Mouse (Mus musculus): Measurements from ENCODE around the gene Arl4d.
"Not testable (repeated sequence)": the region's sequence is repeated elsewhere in the genome, so short reads cannot be mapped to it uniquely, and the experiment has no call there.

Gene Arl4d

DNA sequence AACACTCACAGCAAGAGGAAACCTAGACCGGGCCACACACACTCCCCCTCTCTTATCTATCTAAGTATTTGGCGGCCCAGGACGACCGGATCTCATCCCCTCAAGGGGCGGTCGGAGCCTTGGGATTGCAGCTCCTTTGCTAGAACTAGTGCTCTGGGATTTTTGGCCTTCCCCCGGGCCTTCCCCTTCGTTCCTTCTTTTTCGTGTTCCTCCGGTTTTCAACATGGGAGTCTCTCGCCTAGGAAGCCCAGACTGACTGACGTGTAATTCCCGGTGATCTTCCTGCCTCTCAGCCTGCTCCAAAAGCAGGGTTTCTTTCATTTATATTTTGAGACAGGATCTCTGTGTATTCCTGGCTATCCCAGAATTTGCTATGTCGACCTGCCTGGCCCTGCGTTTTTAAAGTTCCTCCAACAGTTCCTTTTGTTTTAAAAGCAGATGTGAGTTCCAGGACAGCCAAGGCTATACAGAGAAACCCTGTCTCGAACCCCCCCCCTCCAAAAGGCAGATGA, 19.0 kb upstream of the Arl4d start:
- DNase-seq = not testable (repeated sequence)

DNA sequence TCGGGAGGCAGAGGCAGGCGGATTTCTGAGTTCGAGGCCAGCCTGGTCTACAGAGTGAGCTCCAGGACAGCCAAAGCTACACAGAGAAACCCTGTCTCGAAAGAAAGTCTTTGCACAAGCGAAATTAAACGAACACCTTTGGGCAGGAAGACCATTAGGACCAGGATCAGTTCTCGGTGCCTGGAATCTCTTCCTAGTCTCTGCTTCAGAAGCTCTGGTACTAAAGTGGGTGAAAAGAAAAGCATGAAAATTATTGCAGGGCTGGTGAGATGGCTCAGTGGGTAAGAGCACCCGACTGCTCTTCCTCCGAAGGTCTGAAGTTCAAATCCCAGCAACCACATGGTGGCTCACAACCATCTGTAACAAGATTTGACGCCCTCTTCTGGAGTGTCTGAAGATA, 18.2 kb upstream of the Arl4d start:
- DNase-seq = not testable (repeated sequence)

DNA sequence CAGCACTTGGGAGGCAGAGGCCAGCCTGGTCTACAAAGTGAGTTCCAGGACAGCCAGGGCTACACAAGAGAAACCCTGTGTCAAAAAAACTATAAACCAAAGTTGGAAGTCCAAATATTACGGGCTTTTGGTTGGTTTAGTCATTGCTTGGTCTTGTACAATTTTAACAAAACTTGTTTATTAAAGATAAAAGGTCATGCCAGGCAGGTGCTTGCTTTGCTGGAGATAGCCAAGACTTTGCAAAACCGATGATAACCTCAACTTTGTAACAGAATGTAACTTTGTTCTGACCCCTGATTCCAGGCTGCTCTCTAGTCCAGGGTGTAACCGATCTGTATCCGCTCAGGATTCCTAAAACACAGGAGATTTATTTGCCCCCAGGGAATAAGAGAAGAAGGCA, 9.0 kb upstream of the Arl4d start:
- DNase-seq = no peak

DNA sequence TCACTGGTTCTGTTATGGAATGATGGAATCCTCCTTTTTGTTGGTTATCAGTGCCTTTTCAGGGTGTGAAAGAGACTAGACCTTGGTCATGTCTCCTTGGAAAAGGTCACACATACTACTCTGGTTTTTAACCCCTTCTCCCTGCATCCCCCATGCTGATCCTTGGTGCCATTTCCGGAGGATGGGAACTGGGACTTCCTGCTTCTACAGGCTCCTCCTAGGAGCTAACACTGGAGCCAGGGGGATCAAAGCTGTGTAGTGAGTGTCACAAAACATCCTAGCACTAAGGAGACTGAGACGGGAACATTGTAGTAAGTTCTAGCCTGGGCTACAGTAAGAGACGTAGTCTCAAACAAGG, 7.8 kb upstream of the Arl4d start:
- DNase-seq = no peak

DNA sequence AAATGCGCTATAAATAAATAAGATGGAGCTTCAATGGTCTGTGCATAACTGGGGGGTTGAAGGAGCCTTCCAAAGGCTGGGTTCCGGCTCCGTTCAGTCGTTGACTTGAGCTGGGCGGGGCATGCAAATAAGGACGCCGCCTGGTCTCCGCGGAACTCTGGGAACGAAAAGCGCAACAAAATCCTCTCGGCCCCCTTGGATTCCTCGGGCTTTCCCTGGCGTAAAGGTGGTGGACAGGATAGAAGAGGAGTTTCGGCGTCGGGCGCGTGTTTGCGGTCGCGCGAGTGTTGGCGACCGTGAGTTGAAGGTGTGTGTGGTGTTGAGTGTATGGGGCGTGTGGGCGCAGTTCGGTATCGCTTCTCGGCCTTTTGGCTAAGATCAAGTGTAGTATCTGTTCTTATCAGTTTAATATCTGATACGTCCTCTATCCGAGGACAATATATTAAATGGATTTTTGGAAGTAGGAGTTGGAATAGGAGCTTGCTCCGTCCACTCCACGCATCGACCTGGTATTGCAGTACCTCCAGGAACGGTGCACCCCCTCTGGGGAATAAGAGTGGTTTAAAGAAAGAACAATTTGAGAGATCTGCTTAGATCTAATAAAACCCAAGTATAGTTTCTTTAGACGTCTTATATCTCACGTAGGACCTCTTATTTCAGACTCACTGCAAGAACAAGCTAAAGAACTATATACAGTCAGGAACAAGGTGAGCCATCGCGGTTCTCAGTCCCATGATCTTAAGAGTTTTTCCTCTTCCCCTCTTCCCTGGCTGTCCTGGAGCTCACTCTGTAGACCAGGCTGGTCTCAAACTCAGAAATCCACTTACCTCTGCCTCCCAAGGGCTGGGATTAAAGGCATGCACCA, 7.2 kb upstream of the Arl4d start:
- peak; percentile 88 for DNase-seq

DNA sequence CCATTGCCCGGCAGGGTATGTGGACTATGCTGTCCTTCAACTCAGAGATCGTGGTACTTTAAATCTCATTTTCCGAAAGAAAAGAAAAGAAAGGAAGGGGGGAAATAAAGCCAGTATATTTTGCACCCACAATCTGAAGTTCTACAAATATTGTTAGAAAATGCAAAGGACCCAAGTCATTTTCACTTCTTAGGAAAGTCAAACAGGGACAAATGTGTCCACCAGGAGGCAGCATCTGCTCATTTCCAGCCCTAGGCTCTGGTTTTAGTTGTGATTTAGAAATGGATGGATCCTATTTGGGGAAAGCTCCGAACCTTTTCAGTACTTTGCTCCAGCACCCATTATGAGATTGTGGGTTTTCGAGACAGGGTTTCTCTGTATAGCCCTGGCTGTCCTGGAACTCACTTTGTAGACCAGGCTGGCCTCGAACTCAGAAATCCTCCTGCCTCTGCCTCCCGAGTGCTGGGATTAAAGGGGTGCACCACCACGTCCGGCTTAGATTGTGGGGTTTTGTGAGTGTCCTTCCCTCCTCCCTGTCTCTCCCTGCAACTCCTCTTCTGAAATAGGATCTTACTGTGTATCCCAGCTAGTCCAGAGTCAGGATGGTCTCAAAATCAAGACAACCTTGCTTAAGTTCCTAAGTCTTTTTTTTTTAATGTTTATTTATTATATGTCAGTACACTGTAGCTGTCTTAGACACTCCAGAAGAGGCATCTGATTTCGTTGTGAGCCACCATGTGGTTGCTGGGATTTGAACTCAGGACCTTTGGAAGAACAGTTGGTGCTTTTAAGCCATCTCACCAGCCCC, 6.4 kb upstream of the Arl4d start:
- DNase-seq = peak; percentile 75

DNA sequence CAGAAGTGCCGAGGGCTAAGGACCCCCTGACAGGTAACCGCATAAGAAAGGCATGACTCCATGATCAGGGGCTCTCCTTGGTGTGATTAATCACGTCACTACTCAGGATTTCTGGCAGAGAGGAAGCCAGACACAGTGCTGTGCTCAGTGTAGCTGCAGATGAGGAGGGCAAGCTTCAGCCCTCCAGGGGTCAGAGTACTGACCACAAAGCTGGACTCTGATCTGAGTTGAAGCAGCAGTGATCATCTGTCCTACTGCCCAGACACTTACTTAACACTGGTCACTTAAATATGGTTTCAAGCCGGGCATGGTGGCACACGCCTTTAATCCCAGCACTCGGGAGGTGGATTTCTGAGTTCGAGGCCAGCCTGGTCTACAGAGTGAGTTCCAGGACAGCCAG, 4.2 kb upstream of the Arl4d start:
- no peak for DNase-seq

DNA sequence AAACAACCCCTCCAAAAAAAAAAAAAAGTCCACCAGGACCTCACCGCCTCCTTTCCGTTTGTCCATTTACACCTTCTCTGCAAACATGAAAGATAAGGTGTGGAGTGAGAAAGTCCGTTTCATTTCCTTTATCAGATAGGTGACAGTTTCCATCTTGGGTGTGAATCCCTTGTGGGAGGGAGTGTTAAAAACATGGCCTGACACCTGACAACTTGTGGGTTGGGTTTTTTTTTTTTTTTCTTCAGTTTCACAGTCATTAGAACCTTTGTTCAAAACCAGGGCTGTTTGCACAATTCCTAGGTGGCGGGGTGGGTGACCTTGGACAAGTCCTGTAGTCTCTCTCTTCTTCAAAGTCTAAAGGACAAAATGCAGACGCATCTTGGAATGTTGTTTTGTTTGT, 3.6 kb upstream of the Arl4d start:
- no peak for DNase-seq

DNA sequence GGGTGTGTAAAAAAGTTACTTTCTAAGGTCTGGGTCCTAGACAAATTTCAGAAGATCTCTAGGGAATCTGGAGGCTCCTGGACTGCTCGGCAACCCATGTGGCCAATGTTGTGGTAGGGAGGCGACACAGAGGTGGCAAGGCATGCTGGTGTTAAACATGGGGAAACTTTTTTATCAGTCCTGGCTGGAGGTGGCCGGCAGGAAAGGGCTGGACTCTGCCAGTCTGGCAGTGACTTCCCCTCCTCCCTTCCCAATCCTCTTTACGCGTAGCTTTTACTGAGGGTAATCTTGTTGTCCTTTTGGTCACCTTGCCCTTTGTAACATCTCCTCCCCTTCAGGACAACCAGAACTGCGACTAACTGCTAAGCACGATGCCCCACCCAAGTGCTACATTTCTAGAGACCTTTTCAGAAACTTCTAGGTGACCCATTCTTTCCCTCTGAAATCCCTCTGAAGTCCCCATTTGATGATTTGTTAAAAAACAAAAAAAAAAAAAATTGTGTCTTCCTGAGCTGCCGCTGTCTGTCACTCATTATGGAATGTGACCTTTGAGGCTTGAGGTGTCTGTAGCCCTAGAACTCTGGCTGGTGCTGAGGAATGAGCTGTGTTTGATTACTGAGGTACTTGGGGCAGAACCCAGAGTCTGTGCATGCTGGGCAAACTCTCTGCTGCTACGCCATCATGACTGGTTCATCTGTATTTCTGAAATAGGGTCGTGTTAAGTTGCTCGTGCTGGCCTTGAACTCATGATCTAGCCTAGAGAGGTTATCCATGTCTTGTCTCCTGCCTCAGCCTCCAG, 1.9 kb upstream of the Arl4d start:
- no peak for DNase-seq

DNA sequence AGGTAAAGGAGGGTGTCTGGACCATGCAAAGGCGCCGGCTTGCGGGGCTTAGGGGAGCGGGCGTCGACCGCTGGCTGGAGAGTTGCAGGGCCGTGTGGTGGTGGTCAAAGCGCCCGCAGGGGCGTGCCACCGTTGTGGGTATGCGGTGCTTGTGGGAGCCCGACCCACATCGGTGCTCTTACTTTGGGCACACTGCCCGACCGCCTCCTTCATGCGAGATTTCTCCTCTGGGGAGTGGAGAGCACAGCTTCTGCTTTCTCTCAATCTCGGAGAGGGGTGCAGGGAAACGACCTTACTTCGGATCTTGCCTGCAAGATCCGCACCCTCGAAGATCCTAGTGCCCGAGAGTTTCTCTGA, 273 bp downstream of the Arl4d start:
- no peak for DNase-seq

DNA sequence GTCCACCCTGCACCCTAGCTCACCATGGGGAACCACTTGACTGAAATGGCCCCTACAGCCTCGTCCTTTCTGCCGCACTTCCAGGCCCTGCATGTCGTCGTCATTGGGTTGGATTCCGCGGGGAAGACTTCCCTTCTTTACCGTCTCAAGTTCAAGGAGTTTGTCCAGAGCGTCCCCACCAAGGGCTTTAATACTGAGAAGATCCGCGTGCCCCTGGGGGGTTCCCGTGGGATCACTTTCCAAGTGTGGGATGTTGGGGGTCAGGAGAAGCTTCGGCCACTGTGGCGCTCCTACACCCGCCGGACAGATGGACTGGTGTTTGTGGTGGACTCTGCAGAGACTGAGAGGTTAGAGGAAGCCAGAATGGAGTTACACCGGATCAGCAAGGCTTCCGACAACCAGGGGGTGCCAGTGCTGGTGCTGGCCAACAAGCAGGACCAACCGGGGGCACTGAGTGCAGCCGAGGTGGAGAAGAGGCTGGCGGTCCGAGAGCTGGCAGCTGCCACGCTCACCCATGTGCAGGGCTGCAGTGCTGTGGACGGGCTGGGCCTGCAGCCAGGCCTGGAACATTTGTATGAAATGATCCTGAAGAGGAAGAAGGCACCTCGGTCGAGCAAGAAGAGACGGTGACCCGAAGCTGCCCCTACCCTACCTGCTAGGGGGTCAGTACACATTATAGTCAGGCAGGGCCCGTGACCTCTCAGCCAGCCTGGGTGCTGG, 1.4 kb downstream of the Arl4d start:
- DNase-seq = no peak

DNA sequence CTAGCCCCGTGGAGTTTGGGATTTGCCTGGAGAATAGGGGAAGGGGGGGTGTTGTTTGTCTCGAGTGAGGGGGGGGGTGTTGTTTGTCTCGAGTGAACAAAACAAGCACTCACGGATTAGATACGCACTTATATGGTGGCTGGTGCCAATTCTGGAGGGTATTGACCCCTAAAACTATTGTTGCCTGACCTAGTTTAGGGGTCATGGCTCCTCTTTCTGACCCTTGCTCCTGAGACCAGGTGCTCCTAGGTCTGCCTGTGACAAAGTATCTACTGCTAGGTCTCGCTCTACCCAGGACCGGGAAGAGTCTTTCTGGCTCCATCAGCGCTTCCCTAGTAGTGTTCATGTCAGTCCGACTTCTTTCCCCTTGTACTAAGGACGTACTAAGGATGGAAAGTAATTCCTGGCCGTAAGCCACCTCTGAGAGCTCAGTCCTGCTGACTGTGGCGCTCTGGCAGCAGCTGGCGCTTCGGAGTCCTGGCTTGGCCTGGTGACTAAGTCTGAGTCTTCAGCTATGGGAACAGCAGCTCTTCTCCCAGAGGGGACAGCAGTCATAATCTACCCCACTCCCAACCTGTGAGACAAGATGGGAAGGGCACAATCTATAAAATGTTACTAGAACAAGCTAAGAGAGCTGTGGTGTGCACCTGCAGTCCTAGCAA, 2.7 kb downstream of the Arl4d start:
- no peak for DNase-seq

DNA sequence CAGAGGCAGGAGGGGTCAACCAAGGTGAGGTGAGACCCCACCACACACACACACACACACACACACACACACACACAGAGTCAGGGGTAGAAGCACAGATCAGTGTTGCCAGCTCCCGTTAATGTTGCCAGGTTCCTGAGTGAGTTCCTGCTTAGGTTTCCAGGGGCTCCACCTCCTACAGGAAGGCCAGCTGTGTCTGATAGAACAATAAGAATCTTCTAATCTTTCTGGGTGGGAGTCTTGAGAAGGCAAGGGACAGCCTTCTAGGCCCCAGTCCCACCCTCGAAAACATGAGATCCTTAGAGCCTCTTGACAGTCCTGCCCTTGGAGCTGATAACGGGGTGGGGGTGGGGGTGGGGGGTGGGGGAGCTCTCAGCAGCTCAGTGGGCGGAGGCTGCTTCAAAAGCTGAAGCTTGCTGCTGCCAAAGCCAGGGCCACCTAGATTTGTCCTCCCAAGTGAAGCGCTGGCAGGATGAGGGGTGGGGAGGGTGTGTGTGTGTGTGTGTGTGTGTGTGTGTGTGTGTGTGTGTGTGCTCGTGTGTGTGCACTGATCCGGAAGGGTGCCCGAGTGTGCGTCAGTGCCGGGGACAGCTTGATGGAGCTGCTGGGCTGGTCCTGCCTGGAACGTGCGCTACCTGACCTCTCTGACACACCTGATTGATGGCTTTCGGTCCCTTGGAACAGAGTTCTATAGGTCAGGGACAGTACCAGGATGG, 3.4 kb downstream of the Arl4d start:
- peak; percentile 65 for DNase-seq

DNA sequence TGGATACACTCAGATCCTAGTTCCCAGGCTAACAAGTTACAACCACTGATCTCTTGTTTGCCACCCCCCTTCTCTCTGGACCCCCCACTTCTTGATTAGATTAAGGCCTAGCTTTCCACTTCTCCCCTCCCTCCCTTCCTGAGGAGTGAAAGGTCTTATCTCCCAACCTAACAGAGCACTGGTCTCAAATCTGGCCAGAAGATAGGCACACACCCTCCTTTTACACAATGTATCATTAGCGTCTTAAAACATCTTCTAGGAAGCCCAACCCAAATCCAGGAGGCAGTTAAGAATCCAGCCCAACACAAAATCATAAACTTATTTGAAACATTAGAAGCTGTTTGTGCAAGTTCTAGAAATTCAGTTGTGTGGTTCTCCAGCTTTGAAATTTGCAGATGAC, 5.0 kb downstream of the Arl4d start:
- no peak for DNase-seq

DNA sequence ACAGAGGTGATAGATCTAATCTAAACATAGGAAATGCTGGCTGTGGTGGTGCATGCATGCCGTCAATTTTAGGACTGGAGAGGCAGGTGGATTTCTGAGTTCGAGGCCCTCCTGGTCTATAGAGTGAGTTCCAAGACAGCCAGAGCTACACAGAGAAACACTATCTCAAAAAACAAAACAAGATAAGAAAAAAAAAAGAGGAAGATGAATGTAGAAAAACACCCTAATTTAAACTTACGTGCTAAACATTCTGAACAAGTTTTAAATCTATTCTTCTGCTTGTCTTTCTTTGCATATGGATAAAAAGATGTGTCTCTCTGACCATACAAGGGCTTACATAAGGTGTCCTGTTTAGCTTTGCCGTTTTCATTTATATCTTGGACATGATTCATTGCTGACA, 5.9 kb downstream of the Arl4d start:
- no peak for DNase-seq

DNA sequence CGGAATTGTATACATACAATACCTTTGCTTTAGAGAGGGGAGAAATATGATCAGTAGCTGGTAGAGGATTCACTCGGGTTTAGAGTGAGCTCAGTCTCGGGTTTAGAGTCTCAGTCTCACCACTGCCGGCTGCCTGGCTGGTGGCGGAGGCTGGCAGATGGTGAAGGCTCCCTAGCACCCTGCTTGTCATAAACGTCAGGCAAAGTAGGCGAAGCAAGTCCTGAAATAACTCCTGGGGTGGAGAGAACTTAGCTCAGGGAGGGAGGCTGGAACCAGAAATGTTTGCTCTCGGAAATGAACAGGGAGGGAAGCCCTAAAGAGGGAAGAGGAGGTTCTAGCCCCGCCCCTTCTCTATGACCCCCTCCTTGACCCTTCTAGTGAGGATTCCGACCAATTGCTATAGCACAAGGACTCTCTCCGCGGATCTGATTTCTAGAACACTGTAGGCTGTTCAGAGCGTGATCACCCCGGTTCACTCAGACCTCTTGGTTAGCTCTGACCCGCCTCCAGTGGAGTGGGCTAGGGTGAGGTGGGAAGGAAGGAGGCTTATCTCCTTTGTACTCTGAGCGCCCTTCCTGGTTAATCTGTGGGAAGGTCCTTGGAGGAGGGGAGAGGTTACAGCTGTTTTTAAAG, 7.8 kb downstream of the Arl4d start:
- no peak for DNase-seq

DNA sequence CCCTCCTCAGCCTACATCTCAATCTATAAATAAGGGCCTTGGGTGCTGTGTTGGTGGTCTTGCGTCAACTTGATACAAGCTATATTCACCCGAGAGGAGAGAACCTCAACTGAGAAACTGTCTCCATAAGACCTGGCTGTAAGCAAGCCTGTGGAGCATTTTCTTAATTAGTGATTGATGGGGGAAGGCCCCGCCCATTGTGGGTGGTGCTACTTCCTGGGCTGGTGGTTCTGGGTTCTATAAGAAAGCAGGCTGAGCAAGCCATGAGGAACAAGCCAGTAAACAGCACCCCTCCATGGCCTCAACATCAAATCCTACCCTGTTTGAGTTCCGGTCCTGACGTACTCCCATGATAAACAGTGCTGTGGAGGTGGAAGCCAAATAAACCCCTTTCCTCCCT, 8.8 kb downstream of the Arl4d start:
- DNase-seq = no peak

DNA sequence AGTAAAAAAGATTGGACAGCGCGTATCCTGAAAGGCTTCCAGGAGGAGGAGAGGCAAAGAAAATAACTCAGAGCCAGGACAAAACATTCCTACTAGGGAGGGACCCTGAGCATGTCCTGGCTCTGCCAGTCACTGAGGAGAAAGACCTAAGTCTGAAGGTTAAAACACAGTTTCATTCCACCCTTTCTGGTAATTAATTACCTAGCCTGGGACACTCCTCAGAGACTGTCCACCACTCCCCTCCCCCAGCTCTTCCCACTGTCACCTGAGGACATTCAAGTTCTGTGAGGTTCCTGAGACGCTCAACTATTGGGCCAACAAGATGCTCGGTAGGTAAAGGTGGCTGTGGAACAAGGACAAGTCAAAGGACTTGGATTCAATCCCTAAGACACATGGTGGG, 10.0 kb downstream of the Arl4d start:
- no peak for DNase-seq

DNA sequence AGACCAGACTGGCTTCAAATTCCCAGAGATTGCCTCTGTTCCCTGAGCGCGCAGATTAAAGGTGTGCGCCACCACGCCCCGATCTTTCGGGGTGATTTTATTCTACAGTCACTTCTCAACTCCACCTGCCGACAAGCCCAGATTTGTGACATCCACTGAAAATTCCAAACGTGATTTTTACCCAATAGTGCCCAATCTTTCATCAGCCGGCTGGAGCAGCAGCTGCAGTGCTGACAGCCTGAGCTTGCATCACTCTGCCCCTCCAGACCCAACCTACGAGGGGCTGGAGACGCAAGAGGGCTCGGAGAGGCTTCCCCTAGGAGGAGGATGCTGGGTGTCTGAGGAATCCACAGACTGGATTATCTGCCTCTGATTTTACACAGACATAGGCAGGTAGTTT, 12.3 kb downstream of the Arl4d start:
- DNase-seq = no peak

DNA sequence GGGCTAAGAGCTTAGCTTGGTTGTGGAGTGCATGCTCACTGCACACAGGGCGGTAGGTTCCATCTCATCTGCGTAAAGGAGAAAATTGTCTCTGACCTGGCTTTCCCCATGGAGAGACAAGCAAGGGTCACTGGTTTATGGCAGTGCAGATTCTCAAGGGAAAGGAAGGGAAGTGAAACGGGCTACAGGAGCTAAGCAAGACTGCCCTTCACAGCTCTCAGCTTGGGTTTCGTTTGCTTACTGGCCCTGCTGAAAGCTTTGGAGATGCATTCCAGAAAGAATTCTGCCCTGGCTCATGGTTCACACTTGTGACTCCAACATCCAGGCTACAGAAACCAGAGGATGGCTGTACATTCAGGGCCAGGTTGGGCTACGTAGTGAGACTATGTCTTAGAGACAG, 13.4 kb downstream of the Arl4d start:
- no peak for DNase-seq

DNA sequence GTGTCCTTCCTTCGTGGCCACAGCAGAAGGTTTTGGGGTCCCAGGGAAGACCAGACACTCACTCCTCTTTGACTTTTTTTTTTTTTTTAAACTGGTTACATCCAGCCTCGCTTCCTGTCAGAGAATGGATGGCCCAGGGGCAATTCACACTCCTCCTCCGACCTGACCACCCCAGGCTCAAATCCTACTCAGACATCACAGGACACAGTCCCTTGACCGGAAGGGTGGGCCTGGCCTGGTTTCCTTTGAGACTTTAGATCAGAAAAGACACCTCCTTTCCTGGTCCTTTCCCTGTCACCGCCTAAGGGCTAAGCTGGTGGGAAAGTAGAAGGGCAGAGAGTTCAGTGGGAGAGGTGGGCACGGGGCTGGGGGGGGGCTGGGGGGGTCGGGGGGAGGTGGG, 14.6 kb downstream of the Arl4d start:
- no peak for DNase-seq

All from liver (tissue).